Mouse (Mus musculus) embryonic facial prominence, embryonic 10.5 days (tissue): ENCODE measurements around the gene Fam193b. TPM values are rescaled to one million over a fixed set of nuclear protein-coding genes. Genes with fewer than 3 reads are reported as not detected.
A peak's percentile ranks its signal among the peaks of the same experiment; 100 is the strongest.
"Not testable (repeated sequence)": the region's sequence is repeated elsewhere in the genome, so short reads cannot be mapped to it uniquely, and the experiment has no call there.

Experiments
- DNase-seq: peaks from one replicate; pipeline ENCODE4 v3.0.0-alpha.2; 2017; ENCODE audit warnings: low spot score
- H3K27ac ChIP-seq: fragments of 300-500 bp; sonication (generic); replicated peaks from 2 replicates; pipeline ENCODE4 v1.5.1; 2016; ENCODE audit warnings: mild to moderate bottlenecking
- H3K27me3 ChIP-seq: fragments of 300-500 bp; sonication (generic); replicated peaks from 2 replicates; pipeline ENCODE4 v1.6.1; 2016; ENCODE audit warnings: low read depth, mild to moderate bottlenecking; ENCODE audit not compliant: poor library complexity, severe bottlenecking
- H3K36me3 ChIP-seq: fragments of 300-500 bp; sonication (generic); replicated peaks from 2 replicates; pipeline ENCODE4 v1.6.1; 2016; ENCODE audit warnings: mild to moderate bottlenecking, moderate library complexity
- H3K4me1 ChIP-seq: fragments of 300-500 bp; sonication (generic); 2 replicates; pipeline ENCODE4 v1.6.1; 2016
- H3K4me3 ChIP-seq: fragments of 300-500 bp; sonication (generic); 2 replicates; pipeline ENCODE4 v1.5.1; 2016; ENCODE audit warnings: mild to moderate bottlenecking, moderate library complexity
- H3K9me3 ChIP-seq: fragments of 300-500 bp; sonication (generic); 2 replicates; pipeline ENCODE4 v1.6.1; 2016; ENCODE audit warnings: mild to moderate bottlenecking
- WGBS: fragments of 180-500 bp; shearing (Covaris S2); methylation state at CpG from one replicate; pipeline ENCODE4 v1.1.7; 2016; 5-methylcytosine and 5-hydroxymethylcytosine counted together
- polyA plus RNA-seq: library from polyadenylated mRNA; unstranded; fragments of >200 nt; fragmentation: Nextera tagmentation; extraction: Ambion mirVana; gene quantifications from 2 replicates; pipeline ENCODE4 v1.2.1, GENCODE M21; 2016

The Fam193b gene
- polyA plus RNA-seq, 1 experiment from 2014 or later = 62.7 TPM

- Histone ChIP-seq H3K4me1 (peaks cover 24% of the 10 kb centered on the region), H3K36me3 (peaks cover 47% of the 10 kb centered on the region), H3K4me3 (no peak overlapping the region), H3K27me3 (peaks cover 11% of the 10 kb centered on the region), H3K9me3 (no peaks in the 10 kb centered on the region), H3K27ac (no peak overlapping the region)
- WGBS = 91% methylated on average over 12 of the region's 12 CpGs
- no peak for DNase-seq
Observed at GRCm38 (mm10) chr13:55595375-55595774, 24.5 kb upstream of the Fam193b start.

- peak overlapping the region; percentile 76 for H3K4me3 ChIP-seq
- H3K27ac ChIP-seq = peak overlapping the region; percentile 86
- H3K27me3 ChIP-seq = peaks cover 11% of the 10 kb centered on the region
- peaks cover 41% of the 10 kb centered on the region for H3K36me3 ChIP-seq
- WGBS = under 1% methylated on average over 31 of the region's 31 CpGs
- no peaks in the 10 kb centered on the region for H3K9me3 ChIP-seq
- DNase-seq = no peak
- H3K4me1 ChIP-seq = peaks cover 14% of the 10 kb centered on the region
Observed at GRCm38 (mm10) chr13:55593254-55593747, 22.4 kb upstream of the Fam193b start.

- Histone ChIP-seq H3K4me1 (peaks cover 14% of the 10 kb centered on the region), H3K27me3 (peaks cover 11% of the 10 kb centered on the region), H3K36me3 (peaks cover 35% of the 10 kb centered on the region), H3K9me3 (no peaks in the 10 kb centered on the region), H3K4me3 (peak overlapping the region; percentile 76), H3K27ac (peak overlapping the region; percentile 86)
- WGBS = 4% methylated on average over 29 of the region's 29 CpGs
- peak; percentile 99 for DNase-seq
Observed at GRCm38 (mm10) chr13:55592512-55593253, 21.8 kb upstream of the Fam193b start.

- 71% methylated on average over 4 of the region's 4 CpGs for WGBS
- peak overlapping the region; percentile 76; the same call in 1 of the 2 replicates for H3K4me3 ChIP-seq
- H3K9me3 ChIP-seq = no peaks in the 10 kb centered on the region
- H3K27me3 ChIP-seq = peaks cover 11% of the 10 kb centered on the region
- peak overlapping the region; percentile 86; the same call in 1 of the 2 replicates for H3K27ac ChIP-seq
- no peak for DNase-seq
- peaks cover 14% of the 10 kb centered on the region for H3K4me1 ChIP-seq
- peaks cover 28% of the 10 kb centered on the region for H3K36me3 ChIP-seq
Observed at GRCm38 (mm10) chr13:55591961-55592490, 21.1 kb upstream of the Fam193b start.

GRCm38 (mm10) chr13:55578086-55578485, 7.2 kb upstream of the Fam193b start:
- WGBS = 77% methylated on average over 4 of the region's 4 CpGs
- H3K4me3 ChIP-seq = no peak overlapping the region
- H3K27ac ChIP-seq = no peak overlapping the region
- no peaks in the 10 kb centered on the region for H3K4me1 ChIP-seq
- DNase-seq = no peak
- H3K9me3 ChIP-seq = no peaks in the 10 kb centered on the region
- peaks cover 4% of the 10 kb centered on the region; the same call in 1 of the 2 replicates for H3K36me3 ChIP-seq
- H3K27me3 ChIP-seq = no peaks in the 10 kb centered on the region

GRCm38 (mm10) chr13:55576872-55577271, 6.0 kb upstream of the Fam193b start:
- H3K9me3 ChIP-seq, H3K27ac ChIP-seq, H3K4me3 ChIP-seq, DNase-seq, H3K36me3 ChIP-seq, H3K4me1 ChIP-seq, H3K27me3 ChIP-seq: not testable (repeated sequence)
- 86% methylated on average over 7 of the region's 7 CpGs for WGBS

- Histone ChIP-seq H3K27ac (no peak overlapping the region), H3K27me3 (no peaks in the 10 kb centered on the region), H3K4me3 (no peak overlapping the region), H3K4me1 (peaks cover 10% of the 10 kb centered on the region), H3K9me3 (no peaks in the 10 kb centered on the region), H3K36me3 (peaks cover 4% of the 10 kb centered on the region; the same call in 1 of the 2 replicates)
- 65% methylated on average over 5 of the region's 5 CpGs for WGBS
- peak; percentile 21 for DNase-seq
Observed at GRCm38 (mm10) chr13:55575932-55576331, 5.0 kb upstream of the Fam193b start.

GRCm38 (mm10) chr13:55574321-55574720, 3.4 kb upstream of the Fam193b start:
- no peaks in the 10 kb centered on the region for H3K9me3 ChIP-seq
- no peak for DNase-seq
- no peak overlapping the region for H3K27ac ChIP-seq
- peaks cover 20% of the 10 kb centered on the region for H3K4me1 ChIP-seq
- H3K27me3 ChIP-seq = no peaks in the 10 kb centered on the region
- no peak overlapping the region for H3K4me3 ChIP-seq
- H3K36me3 ChIP-seq = peaks cover 7% of the 10 kb centered on the region
- WGBS = 78% methylated on average over 5 of the region's 5 CpGs

GRCm38 (mm10) chr13:55573432-55573831, 2.5 kb upstream of the Fam193b start, which contains the start of gene Tmed9:
Gene Tmed9 (plus strand): TSS chr13:55573732.
- DNase-seq = no peak
- Histone ChIP-seq H3K9me3 (no peaks in the 10 kb centered on the region), H3K36me3 (peaks cover 15% of the 10 kb centered on the region), H3K27me3 (no peaks in the 10 kb centered on the region), H3K4me1 (peaks cover 25% of the 10 kb centered on the region), H3K4me3 (no peak within 1 kb of the TSS), H3K27ac (no peak within 1 kb of the TSS)
- WGBS = 95% methylated on average over 2 of the region's 2 CpGs

GRCm38 (mm10) chr13:55571977-55572376, 1.1 kb upstream of the Fam193b start:
- 86% methylated on average over 2 of the region's 2 CpGs for WGBS
- DNase-seq = no peak
- H3K27ac ChIP-seq = no peak overlapping the region
- H3K9me3 ChIP-seq = no peaks in the 10 kb centered on the region
- peak overlapping the region; percentile 85; the same call in 1 of the 2 replicates for H3K4me3 ChIP-seq
- H3K4me1 ChIP-seq = peaks cover 25% of the 10 kb centered on the region
- H3K27me3 ChIP-seq = no peaks in the 10 kb centered on the region
- H3K36me3 ChIP-seq = peaks cover 28% of the 10 kb centered on the region

GRCm38 (mm10) chr13:55570286-55570973, 490 bp downstream of the Fam193b start:
- Histone ChIP-seq H3K27me3 (no peaks in the 10 kb centered on the region), H3K27ac (peak overlapping the region; percentile 97), H3K36me3 (peaks cover 44% of the 10 kb centered on the region), H3K9me3 (no peaks in the 10 kb centered on the region), H3K4me1 (peaks cover 25% of the 10 kb centered on the region), H3K4me3 (peak overlapping the region; percentile 85)
- DNase-seq = peak; percentile 64
- under 1% methylated on average over 47 of the region's 47 CpGs for WGBS

GRCm38 (mm10) chr13:55569726-55570285, 1.1 kb downstream of the Fam193b start:
- WGBS = 9% methylated on average over 16 of the region's 16 CpGs

More at GRCm38 (mm10) chr13:55569726-55570285, 1.1 kb downstream of the Fam193b start:
- H3K9me3 ChIP-seq = no peaks in the 10 kb centered on the region
- peaks cover 50% of the 10 kb centered on the region for H3K36me3 ChIP-seq
- peaks cover 25% of the 10 kb centered on the region for H3K4me1 ChIP-seq
- peak overlapping the region; percentile 85 for H3K4me3 ChIP-seq
- peak; percentile 46 for DNase-seq
- H3K27ac ChIP-seq = peak overlapping the region; percentile 97
- no peaks in the 10 kb centered on the region for H3K27me3 ChIP-seq
